7 mouse cellular contexts compared by ENCODE assay signal in the genomic region with DNA sequence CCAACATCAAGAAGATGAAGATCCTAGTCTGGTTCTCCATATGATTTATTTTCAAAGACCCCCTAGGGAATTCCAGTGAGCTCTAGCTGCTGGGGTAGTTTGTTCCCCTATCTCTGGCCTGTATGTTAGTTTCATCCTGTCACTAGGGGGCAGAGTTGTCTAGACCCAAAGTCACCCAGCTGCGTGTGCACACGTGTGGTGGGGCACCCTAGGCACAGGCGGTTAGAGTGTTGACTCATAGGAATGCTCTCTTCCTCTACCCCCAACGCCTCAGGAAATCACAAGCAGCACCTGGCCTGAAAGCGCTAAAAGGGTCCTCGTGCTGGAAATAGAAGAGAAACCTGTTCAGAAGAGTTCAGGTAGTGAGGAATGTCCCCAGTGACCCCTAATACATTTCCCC. TPM values are rescaled to one million over a fixed set of nuclear protein-coding genes. Genes with fewer than 3 reads are reported as not detected.
DNase-seq lines count a peak whose midpoint lies in the region; ATAC-seq and TF ChIP-seq lines count a peak whose summit lies in the region.

No protein-coding gene starts in this region.

- TF ChIP-seq CTCF in lung, embryonic 14.5 days (IDR thresholded peaks at IDR 0.05; ENCODE audit: low read depth) = peak; percentile 59

- H3K36me3 ChIP-seq in kidney, embryonic 16.5 days (ENCODE audit: insufficient read depth, low read length) = no peaks in the 10 kb centered on the region
- no peaks in the 10 kb centered on the region for H3K36me3 ChIP-seq in embryonic facial prominence, embryonic 14.5 days (ENCODE audit: control insufficient read depth, insufficient read depth, low read length)
- no peaks in the 10 kb centered on the region for H3K36me3 ChIP-seq in lung, embryonic 14.5 days (ENCODE audit: insufficient read depth)

- 34% methylated on average over 6 of the region's 6 CpGs for WGBS in kidney, embryonic 16.5 days
- 35% methylated on average over 6 of the region's 6 CpGs for WGBS in embryonic facial prominence, embryonic 14.5 days
- WGBS in lung, embryonic 14.5 days = 22% methylated on average over 6 of the region's 6 CpGs

- H3K27ac ChIP-seq in kidney, embryonic 16.5 days (ENCODE audit: low read length) = no peak overlapping the region
- H3K27ac ChIP-seq in embryonic facial prominence, embryonic 14.5 days (replicated peaks; ENCODE audit: low read depth, low read length) = no peak overlapping the region
- no peak overlapping the region for H3K27ac ChIP-seq in lung, embryonic 14.5 days (ENCODE audit: low read depth)

- H3K4me1 ChIP-seq in kidney, embryonic 16.5 days (ENCODE audit: insufficient read depth, low read length) = peaks cover 6% of the 10 kb centered on the region
- peaks cover 7% of the 10 kb centered on the region; the same call in 1 of the 2 replicates for H3K4me1 ChIP-seq in embryonic facial prominence, embryonic 14.5 days (ENCODE audit: control insufficient read depth, insufficient read depth, low read length)
- H3K4me1 ChIP-seq in lung, embryonic 14.5 days (ENCODE audit: insufficient read depth) = no peaks in the 10 kb centered on the region

- H3K9ac ChIP-seq in kidney, embryonic 16.5 days (replicated peaks; ENCODE audit: low read length) = no peak overlapping the region
- H3K9ac ChIP-seq in embryonic facial prominence, embryonic 14.5 days (ENCODE audit: low read depth, low read length) = no peak overlapping the region
- no peak overlapping the region for H3K9ac ChIP-seq in lung, embryonic 14.5 days

- no peaks in the 10 kb centered on the region for H3K9me3 ChIP-seq in kidney, embryonic 16.5 days (ENCODE audit: low read length)
- H3K9me3 ChIP-seq in embryonic facial prominence, embryonic 14.5 days (ENCODE audit: control insufficient read depth, low read length) = no peaks in the 10 kb centered on the region
- H3K9me3 ChIP-seq in lung, embryonic 14.5 days (ENCODE audit: low read depth, low read length) = no peaks in the 10 kb centered on the region

- DNase-seq in kidney, adult 9 months = peak; percentile 61
- peak; percentile 11 for DNase-seq in MN1 (ENCODE audit: low spot score)
- peak; percentile 29 for DNase-seq in embryonic facial prominence, embryonic 14.5 days (ENCODE audit: low spot score)
- DNase-seq in lung, embryonic 14.5 days = peak; percentile 65
- peak; percentile 28 to 72 for DNase-seq in thymus, postnatal 10 days (ENCODE audit: low spot score in 2 of 2)
- no peak for DNase-seq in urinary bladder, postnatal 10 days (ENCODE audit: low spot score)

- ATAC-seq in kidney, embryonic 16.5 days (ENCODE audit: low FRiP score, low TSS enrichment) = no peak
- ATAC-seq in embryonic facial prominence, embryonic 14.5 days (ENCODE audit: low read depth) = no peak
- peak; percentile 68 for ATAC-seq in lung, embryonic 14.5 days (ENCODE audit: insufficient read depth)

- H3K4me3 ChIP-seq in kidney, embryonic 16.5 days (ENCODE audit: low read length) = no peak overlapping the region
- no peak overlapping the region for H3K4me3 ChIP-seq in embryonic facial prominence, embryonic 14.5 days (ENCODE audit: low read depth, low read length)
- no peak overlapping the region for H3K4me3 ChIP-seq in lung, embryonic 14.5 days (ENCODE audit: low read depth, low read length)

- H3K27me3 ChIP-seq in kidney, embryonic 16.5 days (ENCODE audit: insufficient read depth, low read length) = peaks cover 4% of the 10 kb centered on the region; the same call in 1 of the 2 replicates
- peaks cover 6% of the 10 kb centered on the region; the same call in 1 of the 2 replicates for H3K27me3 ChIP-seq in embryonic facial prominence, embryonic 14.5 days (replicated peaks; ENCODE audit: control insufficient read depth, insufficient read depth, low read length)
- H3K27me3 ChIP-seq in lung, embryonic 14.5 days (ENCODE audit: insufficient read depth, low read length) = no peaks in the 10 kb centered on the region

- H3K4me2 ChIP-seq in kidney, embryonic 16.5 days (replicated peaks; ENCODE audit: low read depth, low read length) = no peak overlapping the region
- H3K4me2 ChIP-seq in embryonic facial prominence, embryonic 14.5 days (ENCODE audit: low read depth, low read length) = no peak overlapping the region
- H3K4me2 ChIP-seq in lung, embryonic 14.5 days = no peak overlapping the region

RNA-seq across cellular contexts. Expression of a gene that starts 46.0 kb away (rescaled TPM):
- polyA plus RNA-seq in kidney, embryonic 16.5 days (2015; fragmentation: Nextera tagmentation; extraction: Ambion mirVana) = 28.9 and 30.5 TPM in 2 replicates
- 1.6 and 2.2 TPM in 2 replicates for polyA plus RNA-seq in embryonic facial prominence, embryonic 14.5 days (2014; fragmentation: Nextera tagmentation; extraction: Ambion mirVana)
- 4.1 and 6.6 TPM in 2 replicates for polyA plus RNA-seq in lung, embryonic 14.5 days (2014; fragmentation: Nextera tagmentation; extraction: Ambion mirVana)
